Mouse (Mus musculus) layer of hippocampus, postnatal 10 days (tissue): ENCODE measurements around the gene 1700042G07Rik. TPM values are rescaled to one million over a fixed set of nuclear protein-coding genes. Genes with fewer than 3 reads are reported as not detected.
"Not testable (repeated sequence)": the region's sequence is repeated elsewhere in the genome, so short reads cannot be mapped to it uniquely, and the experiment has no call there.

Experiments used
- DNase-seq, 2 experiments: peaks; one replicate each; pipeline ENCODE4 v3.0.0; 2021; ENCODE audit warnings: low spot score in 2 of 2
- total RNA-seq, 2 experiments: library from RNA; stranded (reverse); gene quantifications; 2 replicates each; pipeline ENCODE4 v1.2.3; 2021

1700042G07Rik gene
- total RNA-seq, 2 experiments from 2014 or later: not detected

DNA sequence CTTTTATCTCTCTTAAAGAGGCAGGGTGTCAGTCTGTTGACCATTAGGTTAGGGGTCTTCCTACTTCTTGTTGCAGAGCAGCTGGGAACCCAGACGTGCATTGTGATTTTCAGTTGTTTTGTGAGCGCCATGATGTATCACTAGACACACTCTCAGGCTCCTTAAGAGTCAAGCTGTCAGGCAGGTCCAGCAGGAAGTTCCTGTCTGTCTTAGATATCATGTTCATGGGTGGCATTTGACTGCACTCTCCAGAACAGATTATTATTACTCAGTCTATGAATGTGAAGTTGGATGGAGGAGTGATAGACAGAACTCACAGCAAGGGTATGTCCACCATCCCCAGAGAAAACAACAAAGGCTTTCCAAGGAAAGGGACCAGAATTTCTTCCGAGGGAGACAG lies 31.2 kb downstream of the 1700042G07Rik start:
- DNase-seq: no peak

DNA sequence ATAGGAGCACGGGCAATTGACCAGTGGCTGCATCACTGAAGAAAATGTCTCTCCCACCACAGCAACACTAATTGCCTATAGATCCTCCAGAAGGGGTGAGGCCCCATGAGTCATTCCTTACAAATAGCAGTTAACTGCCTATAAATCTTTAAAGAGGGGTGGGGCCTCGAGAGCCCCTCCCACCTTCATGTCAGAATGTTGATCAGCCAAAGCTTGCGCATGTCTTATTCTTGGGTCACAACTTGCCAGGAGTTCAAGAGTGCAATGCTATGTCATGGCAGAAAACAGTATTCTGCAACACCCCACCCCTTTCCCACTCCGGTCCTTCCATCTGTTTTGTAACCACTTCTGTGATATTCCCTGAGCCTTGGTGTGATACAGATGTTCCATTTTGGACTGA lies 33.4 kb downstream of the 1700042G07Rik start:
- no peak for DNase-seq

DNA sequence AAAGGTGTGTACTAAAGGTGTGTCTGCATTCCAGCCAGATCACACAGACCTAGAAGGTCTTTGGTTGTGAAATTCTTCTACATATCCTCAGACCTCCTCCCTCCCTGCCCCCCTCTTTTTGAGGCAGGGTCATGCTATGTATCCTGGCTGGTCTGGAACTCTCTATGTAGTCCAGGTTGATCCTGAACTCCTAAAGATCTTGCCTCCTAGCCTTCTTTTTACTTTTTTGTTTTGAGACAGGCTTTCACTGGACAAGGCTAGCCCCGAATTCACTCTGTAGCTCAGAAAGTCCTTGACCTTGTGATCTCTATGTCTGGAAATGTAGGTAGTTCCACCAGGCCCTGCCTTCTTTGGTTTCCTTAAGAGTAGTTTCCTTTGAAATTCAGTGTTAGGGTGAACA lies 35.7 kb downstream of the 1700042G07Rik start:
- no peak for DNase-seq

DNA sequence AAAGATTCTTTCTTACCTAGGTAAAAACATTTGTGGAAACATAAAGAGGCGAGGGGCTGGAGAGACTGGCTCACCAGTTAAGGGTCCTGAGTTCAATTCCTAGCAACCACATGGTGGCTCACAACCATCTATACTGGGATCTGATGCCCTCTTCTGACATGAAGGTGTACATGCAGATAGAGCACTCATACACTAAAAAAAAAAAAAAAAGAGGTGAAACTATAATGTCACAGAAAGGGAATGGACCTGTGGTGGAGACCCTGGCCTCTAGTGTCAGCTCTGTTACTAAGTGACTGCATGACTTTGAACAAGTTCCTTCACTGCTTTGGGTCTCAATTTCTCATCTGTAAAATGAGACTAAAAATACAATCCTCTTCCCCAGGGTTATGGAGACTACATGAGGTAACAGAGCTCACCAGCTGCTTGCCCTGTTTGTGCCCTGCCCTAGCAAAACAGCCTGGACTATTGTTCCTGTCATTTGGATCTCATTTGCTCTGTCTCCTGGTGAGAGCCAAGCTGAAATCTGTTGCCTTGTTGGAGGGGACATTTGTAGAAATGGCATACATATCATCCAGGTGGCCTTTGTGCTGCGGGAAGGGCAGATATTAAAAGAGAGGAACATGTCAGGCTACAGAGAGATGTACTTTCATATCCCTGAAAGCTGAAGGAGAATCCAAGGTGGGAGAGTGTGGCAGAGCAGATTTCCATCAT lies 42.9 kb downstream of the 1700042G07Rik start:
- DNase-seq: no peak

DNA sequence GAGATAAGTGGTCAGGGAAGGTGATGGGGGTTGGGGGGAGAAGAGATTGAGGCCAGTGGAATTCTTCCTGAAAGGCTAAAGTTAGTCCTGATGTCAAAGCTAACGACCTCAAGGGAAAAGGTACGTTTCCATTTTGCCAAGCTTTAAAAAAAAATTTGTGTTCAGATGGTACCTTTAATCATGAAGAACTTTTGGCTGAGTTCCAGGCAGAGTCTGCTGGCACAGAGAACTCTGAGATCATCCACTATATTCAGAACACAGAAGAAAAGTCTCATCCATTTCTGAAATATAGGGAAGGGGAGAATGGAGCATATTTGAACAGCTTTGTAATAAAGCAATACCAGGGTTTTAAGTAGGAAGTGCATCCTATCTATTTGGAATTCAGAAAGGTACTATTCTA lies 43.9 kb downstream of the 1700042G07Rik start:
- no peak for DNase-seq

DNA sequence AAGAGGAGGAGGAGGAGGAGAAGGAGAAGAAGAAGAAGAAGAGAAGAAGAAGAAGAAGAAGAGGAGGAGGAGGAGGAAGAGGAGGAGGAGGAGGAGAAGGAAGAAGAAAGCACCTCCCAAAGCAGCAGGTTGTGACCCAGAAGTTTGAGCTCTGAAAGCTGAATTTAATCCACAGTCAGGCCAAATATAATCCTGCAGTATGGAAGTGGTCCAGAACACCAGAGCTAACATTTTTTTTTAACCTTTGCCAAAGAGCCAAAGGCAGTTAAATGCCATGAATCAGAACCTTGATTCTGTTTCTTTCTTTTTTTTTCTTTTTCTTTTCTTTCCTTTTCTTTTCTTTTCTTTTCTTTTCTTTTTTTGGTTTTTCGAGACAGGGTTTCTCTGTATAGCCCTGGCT lies 44.5 kb downstream of the 1700042G07Rik start:
- DNase-seq: not testable (repeated sequence)

DNA sequence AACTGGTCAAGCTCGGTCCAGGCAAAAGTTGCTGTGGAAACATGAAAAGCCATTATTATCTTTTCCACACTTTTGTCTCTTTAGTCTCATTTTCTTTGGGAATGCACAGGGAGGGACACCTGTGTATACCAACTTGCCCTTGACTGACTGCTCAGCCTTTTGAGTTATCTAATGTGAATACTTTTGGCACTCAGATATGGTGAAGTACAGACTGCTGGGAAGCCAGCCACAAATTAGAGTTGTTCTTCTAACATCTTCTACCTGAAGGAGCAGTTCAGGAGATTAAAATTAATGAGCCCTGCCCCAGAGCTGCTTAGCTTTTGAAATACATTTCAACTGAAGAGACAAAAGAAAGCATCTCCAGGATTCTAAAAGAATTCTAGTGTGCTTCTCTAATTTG lies 45.9 kb downstream of the 1700042G07Rik start:
- DNase-seq: no peak

DNA sequence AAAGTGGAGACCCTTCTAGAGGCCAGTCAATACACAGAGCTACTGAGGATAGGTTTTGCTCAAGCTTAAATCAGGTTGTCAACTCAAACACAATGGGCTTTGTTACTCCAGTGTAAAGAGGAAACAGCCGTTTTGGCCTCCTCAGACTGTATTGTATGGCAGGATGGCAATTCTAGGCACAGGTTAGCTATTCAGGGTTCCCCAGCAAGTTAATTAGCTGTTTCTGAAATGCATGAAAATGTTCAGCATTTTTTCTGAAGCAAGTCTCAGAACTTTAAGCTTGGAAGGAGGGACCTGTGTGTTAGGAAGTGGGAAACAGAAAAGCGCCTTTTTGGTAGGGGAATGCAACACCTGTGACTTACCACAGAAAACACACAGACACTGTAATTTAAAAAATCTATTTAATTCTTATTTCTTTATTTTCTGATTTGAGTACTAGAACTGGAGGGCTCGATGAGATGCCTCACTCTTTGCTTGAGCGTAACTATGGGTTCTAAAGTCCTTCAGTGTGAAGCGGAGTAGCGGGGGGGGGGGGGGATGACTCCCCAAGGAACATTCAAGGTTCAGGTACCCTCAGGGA lies 47.0 kb downstream of the 1700042G07Rik start:
- DNase-seq: no peak

DNA sequence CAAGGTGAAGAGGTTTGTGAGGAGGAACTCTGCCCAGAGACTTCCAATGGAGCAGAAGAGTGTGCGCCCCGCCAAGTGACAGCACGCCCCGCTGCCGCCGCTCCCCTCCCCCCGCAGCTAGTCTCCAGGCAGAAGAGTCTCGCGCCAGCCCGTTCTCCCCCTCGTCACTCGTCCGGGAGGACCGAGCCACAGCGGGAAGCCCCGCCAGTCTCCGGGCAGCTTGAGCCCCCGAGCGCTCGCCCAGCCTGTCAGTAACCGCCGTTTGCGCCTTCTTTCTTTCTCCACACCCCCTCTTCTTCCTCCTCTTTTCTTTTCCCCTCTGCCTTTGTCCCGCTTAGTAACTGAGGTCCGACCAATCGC lies 47.6 kb downstream of the 1700042G07Rik start:
- DNase-seq: no peak

DNA sequence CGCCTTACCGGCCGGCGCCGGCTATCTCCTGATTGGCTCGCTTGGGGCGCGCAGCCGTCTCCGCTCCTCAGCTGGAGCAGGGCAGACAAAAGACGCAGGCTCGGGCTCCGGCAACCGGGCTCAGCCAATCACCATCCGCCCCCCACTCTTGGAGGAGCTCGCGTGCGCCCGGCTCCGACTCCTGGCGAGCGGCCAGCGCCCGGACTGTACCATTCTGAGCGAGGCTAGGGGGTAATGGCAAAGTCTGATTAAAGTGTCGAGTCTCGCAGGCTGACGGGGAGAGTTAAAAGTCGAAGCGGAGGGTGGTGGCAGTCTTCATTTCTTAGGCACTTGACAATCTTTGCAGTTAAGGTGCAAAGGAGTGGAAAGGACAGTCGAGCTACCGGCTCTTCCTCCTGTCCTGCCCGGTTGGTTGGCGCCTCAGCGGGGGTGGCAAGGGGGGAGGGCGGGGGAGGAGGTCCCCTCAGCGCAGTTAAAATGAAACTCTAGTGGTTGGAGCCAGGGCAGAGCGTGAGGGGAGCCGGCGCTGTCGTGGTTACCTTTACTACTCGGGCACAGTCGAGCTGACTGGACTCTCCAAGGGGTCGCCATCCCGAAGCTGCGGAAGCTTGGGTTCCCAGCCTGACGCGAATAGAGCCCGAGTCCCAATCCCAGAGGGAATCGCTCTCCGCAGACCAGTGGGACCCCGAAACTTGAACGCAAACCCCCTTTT lies 48.1 kb downstream of the 1700042G07Rik start, which contains the start of gene Pik3r3:
Gene Pik3r3 (plus strand): TSS at position 479 of the 712 bp plus-strand sequence.
- DNase-seq: peak; percentile 98 to 99

DNA sequence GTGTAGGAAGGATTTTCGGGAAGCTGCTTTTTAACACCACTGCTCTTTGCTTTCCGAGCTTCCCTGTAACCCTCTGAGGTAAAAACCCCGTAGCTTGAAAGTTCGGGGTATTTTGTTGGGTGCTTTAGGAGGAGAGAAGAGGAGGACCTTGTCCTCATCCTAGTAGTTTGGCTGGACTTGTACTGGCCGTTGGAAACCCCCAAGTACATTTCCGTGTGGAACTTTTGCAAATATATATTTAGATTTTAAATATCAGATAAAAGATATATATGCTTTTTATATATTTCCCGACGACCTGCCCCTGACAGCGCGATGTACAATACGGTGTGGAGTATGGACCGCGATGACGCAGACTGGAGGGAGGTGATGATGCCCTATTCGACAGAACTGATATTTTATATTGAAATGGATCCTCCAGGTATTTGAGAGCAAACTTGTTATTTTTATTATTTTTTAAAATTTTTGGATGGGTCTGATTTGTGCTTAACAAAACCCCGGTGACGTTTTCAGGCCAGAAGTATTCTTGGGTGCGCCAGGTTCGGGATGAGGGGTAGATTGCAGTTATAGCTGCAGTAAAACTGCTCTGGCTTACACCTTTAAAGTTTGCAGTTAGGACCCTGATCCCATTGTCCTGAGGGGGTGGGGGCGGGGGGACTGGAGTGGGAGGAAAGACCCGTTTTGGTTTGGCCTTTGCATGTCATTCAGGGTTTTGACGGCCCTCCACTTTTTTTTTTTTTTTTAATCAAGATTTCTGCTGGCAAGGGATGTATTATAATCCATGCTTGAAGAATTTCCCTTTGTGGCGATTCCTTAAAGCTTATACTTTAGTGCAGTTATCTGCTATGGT lies 49.0 kb downstream of the 1700042G07Rik start:
- peak in 1 of 2 experiments; percentile 20 for DNase-seq

DNA sequence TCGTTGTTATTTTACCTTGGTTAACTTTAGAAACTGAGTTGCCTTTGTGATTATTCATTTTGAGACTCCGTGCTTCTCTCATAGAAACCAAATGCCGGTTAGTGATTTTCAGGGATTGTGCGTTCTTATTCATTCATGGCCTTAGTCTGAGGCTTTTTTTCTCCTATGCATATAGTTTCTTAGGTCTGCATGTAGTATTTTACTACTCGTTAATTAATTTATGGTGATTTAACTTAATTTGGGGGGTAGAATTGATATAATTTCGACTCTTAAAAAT lies 49.6 kb downstream of the 1700042G07Rik start:
- DNase-seq: no peak

Other genes with a start within 250 kb of the 1700042G07Rik start
- gene Dmbx1, start 233.4 kb upstream of the 1700042G07Rik start, total RNA-seq: under 1 TPM; 0.18 to 0.34 TPM
- 100 to 1,000 TPM in 1 of 2 experiments, 10 to 100 TPM in 1; 86.6 to 108 TPM for gene Faah, start 155.4 kb upstream of the 1700042G07Rik start, total RNA-seq
- gene Nsun4, start 119.5 kb upstream of the 1700042G07Rik start, total RNA-seq: 1 to 10 TPM; 8.1 to 8.2 TPM
- 100 to 1,000 TPM; 402 to 460 TPM for gene Uqcrh, start 98.3 kb upstream of the 1700042G07Rik start, total RNA-seq
- gene Lrrc41, start 98.1 kb upstream of the 1700042G07Rik start, total RNA-seq: 10 to 100 TPM; 51.9 to 52.8 TPM
- gene Rad54l, start 49.7 kb upstream of the 1700042G07Rik start, total RNA-seq: 1 to 10 TPM; 1.6 to 2.1 TPM
- 10 to 100 TPM; 72.8 to 76.9 TPM for gene Pomgnt1, start 49.5 kb upstream of the 1700042G07Rik start, total RNA-seq
- 10 to 100 TPM; 23.5 to 29.6 TPM for gene Lurap1, start 22.0 kb upstream of the 1700042G07Rik start, total RNA-seq
- gene Tspan1, start 5.8 kb upstream of the 1700042G07Rik start, total RNA-seq: under 1 TPM in 1 of 2 experiments, not detected in 1; 0.27 TPM
- not detected for gene Gm49337, start within 50 bp of the 1700042G07Rik start, total RNA-seq
- 10 to 100 TPM; 38.3 to 47.1 TPM for gene Pik3r3, start 48.2 kb downstream of the 1700042G07Rik start, total RNA-seq